Mouse (Mus musculus): Measurements from ENCODE around the gene Gm7361. TPM values are rescaled to one million over a fixed set of nuclear protein-coding genes. Genes with fewer than 3 reads are reported as not detected.

Gene Gm7361
- not detected in 2 replicates for polyA plus RNA-seq (2012; ENCODE audit: low replicate concordance)

GRCm38 (mm10) chr5:26257391-26257790, at the start of gene Gm7361:
Gene Gm7361 (plus strand): TSS chr5:26257691.

Other genes with a start within 250 kb of the Gm7361 start
- gene Gm5862, start 234.8 kb upstream of the Gm7361 start, polyA plus RNA-seq (2012; ENCODE audit: low replicate concordance): not detected in 2 replicates
- not detected in 2 replicates for gene Speer4a, start 218.1 kb upstream of the Gm7361 start, polyA plus RNA-seq (2012; ENCODE audit: low replicate concordance)
- gene Gm7347, start 199.1 kb upstream of the Gm7361 start, polyA plus RNA-seq (2012; ENCODE audit: low replicate concordance): not detected in 2 replicates
- not detected in 2 replicates for gene Gm10471, start 168.4 kb upstream of the Gm7361 start, polyA plus RNA-seq (2012; ENCODE audit: low replicate concordance)
- gene 5031410I06Rik, start 152.3 kb upstream of the Gm7361 start, polyA plus RNA-seq (2012; ENCODE audit: low replicate concordance): not detected in 2 replicates
- not detected in 2 replicates for gene Gm10220, start 136.3 kb upstream of the Gm7361 start, polyA plus RNA-seq (2012; ENCODE audit: low replicate concordance)